Comparison of ENCODE assay signal across 10 mouse cellular contexts in genomic region chr10:68103988-68104387, GRCm38 (mm10).
DNase-seq lines count a peak whose midpoint lies in the region; ATAC-seq and TF ChIP-seq lines count a peak whose summit lies in the region.
"Had no signal": no experiment of that assay in that cellular context is flagged by ENCODE, and none has a peak within 500 bp of the region (broad histone marks: within the 10 kb centered on the region; RNA-seq: fewer than 3 reads in every experiment).

No protein-coding gene starts in this region.

- no peaks in the 10 kb centered on the region for H3K79me2 ChIP-seq in heart, adult 2 months (replicated peaks; ENCODE audit: control insufficient read depth, insufficient read depth, low read length)

- no peak for TF ChIP-seq CTCF in heart, adult 2 months (IDR thresholded peaks at IDR 0.05)
- TF ChIP-seq CTCF in small intestine, adult 2 months (IDR thresholded peaks at IDR 0.05; ENCODE audit: extremely low read depth, insufficient read length, insufficient replicate concordance, low read depth, low read length) = no peak

- peaks cover 34% of the 10 kb centered on the region for H3K4me1 ChIP-seq in heart, adult 2 months (ENCODE audit: control insufficient read depth, insufficient read depth, low read length)
- H3K4me1 ChIP-seq in midbrain, embryonic 13.5 days (replicated peaks) = peaks cover 43% of the 10 kb centered on the region
- H3K4me1 ChIP-seq in midbrain, embryonic 10.5 days = peaks cover 21% of the 10 kb centered on the region
- H3K4me1 ChIP-seq in heart, embryonic 13.5 days = peaks cover 59% of the 10 kb centered on the region
- H3K4me1 ChIP-seq in small intestine, adult 2 months (ENCODE audit: control insufficient read depth, insufficient read depth, insufficient read length, low read length) = peaks cover 5% of the 10 kb centered on the region; the same call in 1 of the 2 replicates

- H3K27ac ChIP-seq in heart, adult 2 months = peak overlapping the region; percentile 67
- peak overlapping the region; percentile 67; the same call in 1 of the 2 replicates for H3K27ac ChIP-seq in midbrain, embryonic 13.5 days
- no peak overlapping the region for H3K27ac ChIP-seq in midbrain, embryonic 10.5 days (replicated peaks)
- H3K27ac ChIP-seq in heart, embryonic 13.5 days (replicated peaks) = peak overlapping the region; percentile 85
- peak overlapping the region; percentile 38; the same call in 1 of the 2 replicates for H3K27ac ChIP-seq in small intestine, adult 2 months (ENCODE audit: insufficient read depth, low read depth, low read length)

- no peak overlapping the region for H3K9ac ChIP-seq in heart, adult 2 months (ENCODE audit: low read depth, low read length)
- H3K9ac ChIP-seq in midbrain, embryonic 13.5 days (replicated peaks) = no peak overlapping the region
- H3K9ac ChIP-seq in heart, embryonic 13.5 days = no peak overlapping the region

- H3K4me2 ChIP-seq in midbrain, embryonic 13.5 days (replicated peaks) = no peak overlapping the region
- H3K4me2 ChIP-seq in heart, embryonic 13.5 days = 0 out of 2 replicates have a peak overlapping the region, but pooled peaks have one; percentile 18

- H3K4me3 ChIP-seq in heart, adult 2 months = no peak overlapping the region
- H3K4me3 ChIP-seq in midbrain, embryonic 13.5 days (replicated peaks) = no peak overlapping the region
- H3K4me3 ChIP-seq in midbrain, embryonic 10.5 days = no peak overlapping the region
- no peak overlapping the region for H3K4me3 ChIP-seq in heart, embryonic 13.5 days
- H3K4me3 ChIP-seq in small intestine, adult 2 months (ENCODE audit: low read depth, low read length) = no peak overlapping the region

- intact Hi-C loops in heart, adult 2 months (cut with DNase I) = no loop called here
- intact Hi-C loops in heart, postnatal 36 days (cut with DNase I) = loop anchor here (5.0 kb wide), 1 partner anchor 173 kb away; the partner anchor contains the start of gene Arid5b

- H3K27me3 ChIP-seq in heart, adult 2 months (ENCODE audit: control insufficient read depth, insufficient read depth, low read length) = no peaks in the 10 kb centered on the region
- no peaks in the 10 kb centered on the region for H3K27me3 ChIP-seq in midbrain, embryonic 13.5 days
- no peaks in the 10 kb centered on the region for H3K27me3 ChIP-seq in midbrain, embryonic 10.5 days (ENCODE audit: low read depth, poor library complexity, severe bottlenecking)
- no peaks in the 10 kb centered on the region for H3K27me3 ChIP-seq in heart, embryonic 13.5 days (replicated peaks)
- H3K27me3 ChIP-seq in small intestine, adult 2 months (ENCODE audit: control insufficient read depth, insufficient read depth, low read length) = no peaks in the 10 kb centered on the region

- 38% methylated on average over 5 of the region's 5 CpGs for WGBS in heart, adult 2 months
- WGBS in midbrain, embryonic 13.5 days = 81% methylated on average over 5 of the region's 5 CpGs
- 80% methylated on average over 5 of the region's 5 CpGs for WGBS in midbrain, embryonic 10.5 days
- WGBS in heart, embryonic 13.5 days = 25% methylated on average over 5 of the region's 5 CpGs
- 74% methylated on average over 5 of the region's 5 CpGs for WGBS in small intestine, adult 2 months

- ATAC-seq in midbrain, embryonic 13.5 days = 0 out of 2 replicates have a peak, but pooled peaks have one; percentile 38
- no peak for ATAC-seq in heart, embryonic 13.5 days (ENCODE audit: extremely low read depth, insufficient number of reproducible peaks, low FRiP score, low TSS enrichment)

- no peak for TF ChIP-seq EP300 in heart, adult 2 months (IDR thresholded peaks at IDR 0.05; ENCODE audit: insufficient read depth, low read depth, low read length)

- DNase-seq in heart, adult 2 months = peak in 1 of 2 experiments; percentile 55
- DNase-seq in heart, postnatal 36 days = no peak
- no peak for DNase-seq in midbrain, embryonic 10.5 days (ENCODE audit: low spot score)
- DNase-seq in cerebellum, adult 11-12 months = no peak
- no peak for DNase-seq in ovary, postnatal 36 days (ENCODE audit: low spot score)
- DNase-seq: layer of hippocampus, adult 9-11 months; thymus, postnatal 36 days had no signal

- no peaks in the 10 kb centered on the region for H3K9me3 ChIP-seq in midbrain, embryonic 13.5 days
- no peaks in the 10 kb centered on the region for H3K9me3 ChIP-seq in midbrain, embryonic 10.5 days (replicated peaks)
- no peaks in the 10 kb centered on the region for H3K9me3 ChIP-seq in heart, embryonic 13.5 days

- TF ChIP-seq POLR2A in heart, adult 2 months (IDR thresholded peaks at IDR 0.05; ENCODE audit: insufficient read depth, low read depth, low read length) = no peak
- no peak for TF ChIP-seq POLR2A in small intestine, adult 2 months (IDR thresholded peaks at IDR 0.05; ENCODE audit: low read depth, low read length)

- H3K36me3 ChIP-seq in heart, adult 2 months (ENCODE audit: control insufficient read depth, insufficient read depth, low read length) = peaks cover 76% of the 10 kb centered on the region
- H3K36me3 ChIP-seq in midbrain, embryonic 13.5 days = peaks cover 5% of the 10 kb centered on the region
- no peaks in the 10 kb centered on the region for H3K36me3 ChIP-seq in midbrain, embryonic 10.5 days
- H3K36me3 ChIP-seq in heart, embryonic 13.5 days = peaks cover 48% of the 10 kb centered on the region
- H3K36me3 ChIP-seq in small intestine, adult 2 months (ENCODE audit: control insufficient read depth, insufficient read depth, low read length) = peaks cover 23% of the 10 kb centered on the region
